Mouse (Mus musculus): Measurements from ENCODE around the gene Ltbp2.
A peak's percentile ranks its signal among the peaks of the same experiment; 100 is the strongest.

Gene Ltbp2

DNA sequence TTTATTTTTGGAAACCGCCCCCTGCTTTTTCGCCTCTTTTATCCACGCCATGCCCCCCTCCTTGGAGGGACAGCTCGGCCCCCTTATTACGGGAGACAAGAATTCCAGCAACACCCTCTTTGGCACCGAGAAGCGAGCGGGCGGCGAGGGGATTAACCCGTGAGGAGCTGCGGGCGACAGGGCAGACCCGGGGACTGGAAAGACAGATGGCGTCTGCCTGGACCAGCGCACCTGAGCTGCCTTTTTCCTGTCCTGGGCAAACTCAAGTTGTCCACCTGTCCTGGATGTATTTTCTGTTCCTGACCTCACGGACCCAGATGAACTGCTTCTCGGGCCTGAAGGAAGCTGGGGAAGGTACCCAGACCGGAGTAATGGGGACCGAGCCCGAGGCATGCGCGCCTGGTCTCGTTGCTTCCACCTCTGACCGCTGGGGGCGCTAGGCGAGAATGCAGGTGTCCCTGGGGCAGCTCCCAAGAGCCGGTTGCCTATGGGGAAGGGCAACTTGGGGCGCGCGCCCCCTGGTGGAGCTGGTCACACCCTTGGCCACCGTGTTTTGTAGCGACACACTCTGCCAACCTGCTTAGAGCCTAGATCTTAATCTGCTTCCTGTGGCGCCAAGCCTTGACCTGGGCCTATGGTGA, at the start of gene Ltbp2:
TSS of gene Ltbp2 (minus strand) at position 52 of the 641 bp plus-strand sequence.
- no peak for DNase-seq (ENCODE audit: low read depth, low spot score)

DNA sequence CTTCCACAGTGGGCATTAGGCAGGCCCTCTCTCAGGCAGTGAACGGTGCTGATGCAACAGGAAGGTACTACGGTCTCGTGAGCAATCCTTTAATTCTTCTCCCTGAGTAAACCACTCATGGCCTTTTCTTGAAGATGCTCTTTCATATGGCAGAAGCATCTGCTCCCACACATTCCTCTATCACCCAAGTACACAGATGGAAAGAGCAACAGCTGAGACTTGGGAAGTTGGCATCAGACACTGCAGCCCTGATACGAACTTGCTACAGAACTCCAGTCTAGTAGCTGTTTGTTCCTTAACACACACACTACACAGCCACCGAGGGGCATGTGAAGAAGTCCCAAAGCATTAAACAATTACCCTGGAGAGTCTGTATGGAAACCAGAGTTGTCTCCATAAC, 48.0 kb upstream of the Ltbp2 start:
- DNase-seq (ENCODE audit: low read depth, low spot score): peak; percentile 46

GRCm38 (mm10) chr12:84921881-84922419, 45.6 kb upstream of the Ltbp2 start:
- DNase-seq (ENCODE audit: low read depth, low spot score): no peak

- no peak for DNase-seq (ENCODE audit: low read depth, low spot score)
Measured at GRCm38 (mm10) chr12:84918809-84919208, 42.5 kb upstream of the Ltbp2 start.

GRCm38 (mm10) chr12:84917799-84918198, 41.5 kb upstream of the Ltbp2 start:
- DNase-seq (ENCODE audit: low read depth, low spot score): no peak

DNA sequence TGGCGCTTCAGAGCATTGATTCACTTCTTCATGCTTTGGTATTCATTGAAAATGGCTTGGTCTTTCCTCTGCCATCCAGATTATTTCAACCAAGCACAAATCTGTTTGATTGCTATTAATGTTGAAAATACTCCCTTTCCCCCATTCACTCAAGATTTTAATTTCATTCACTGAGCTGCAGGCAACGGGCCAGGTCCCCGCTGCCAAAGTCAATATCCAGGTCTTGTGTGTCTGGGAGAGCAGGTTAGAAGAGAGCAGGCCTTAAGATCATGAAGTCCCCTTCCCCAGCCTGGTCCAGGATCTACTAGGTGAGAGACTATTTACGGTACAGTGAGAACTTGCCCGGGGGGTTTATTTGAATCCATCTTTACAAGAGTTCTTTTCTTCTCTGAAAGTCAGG, 38.6 kb upstream of the Ltbp2 start:
- no peak for DNase-seq (ENCODE audit: low read depth, low spot score)

DNA sequence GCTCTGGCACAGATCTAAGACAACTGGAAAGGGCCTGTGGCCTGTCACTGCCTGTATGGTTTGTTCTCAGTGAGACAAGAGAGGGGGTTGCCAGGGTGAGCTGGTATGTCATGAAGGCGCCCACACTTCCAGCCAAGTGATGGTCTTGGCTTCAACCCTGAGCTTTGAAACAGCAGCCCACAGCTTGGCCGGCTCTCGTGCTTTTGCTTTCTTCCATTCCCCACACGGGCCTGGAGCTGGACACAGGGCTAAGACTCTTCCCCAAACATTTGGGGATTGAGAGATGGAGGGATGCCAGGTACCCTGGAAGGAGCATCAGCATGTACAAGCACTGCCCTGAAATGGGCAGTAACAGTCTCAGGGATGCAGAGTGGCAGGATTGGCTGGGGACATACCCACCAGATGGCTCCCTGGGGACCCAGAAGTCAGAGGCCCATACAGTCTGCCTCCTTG, 36.3 kb upstream of the Ltbp2 start:
- no peak for DNase-seq (ENCODE audit: low read depth, low spot score)

GRCm38 (mm10) chr12:84911640-84912039, 35.3 kb upstream of the Ltbp2 start:
- no peak for DNase-seq (ENCODE audit: low read depth, low spot score)

DNA sequence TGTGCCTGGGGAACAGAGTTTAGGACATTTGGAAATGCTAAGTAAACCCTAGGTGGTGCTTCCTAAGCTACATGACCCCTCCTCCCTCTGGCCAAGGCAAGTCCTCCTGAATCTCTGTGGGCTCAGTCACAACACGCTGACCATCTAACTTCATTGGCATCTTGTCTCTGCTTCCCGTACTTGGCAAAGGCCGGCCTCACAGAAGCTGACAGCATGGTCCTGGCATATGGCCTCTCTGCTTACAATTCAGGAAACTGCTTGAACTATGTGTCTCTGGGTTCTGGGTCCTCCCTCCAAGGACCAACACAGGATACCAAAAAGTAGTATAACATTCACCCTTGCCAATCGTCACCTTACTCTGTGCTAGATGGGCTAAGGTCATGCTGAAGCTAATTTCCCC, 33.7 kb upstream of the Ltbp2 start:
- no peak for DNase-seq (ENCODE audit: low read depth, low spot score)

DNA sequence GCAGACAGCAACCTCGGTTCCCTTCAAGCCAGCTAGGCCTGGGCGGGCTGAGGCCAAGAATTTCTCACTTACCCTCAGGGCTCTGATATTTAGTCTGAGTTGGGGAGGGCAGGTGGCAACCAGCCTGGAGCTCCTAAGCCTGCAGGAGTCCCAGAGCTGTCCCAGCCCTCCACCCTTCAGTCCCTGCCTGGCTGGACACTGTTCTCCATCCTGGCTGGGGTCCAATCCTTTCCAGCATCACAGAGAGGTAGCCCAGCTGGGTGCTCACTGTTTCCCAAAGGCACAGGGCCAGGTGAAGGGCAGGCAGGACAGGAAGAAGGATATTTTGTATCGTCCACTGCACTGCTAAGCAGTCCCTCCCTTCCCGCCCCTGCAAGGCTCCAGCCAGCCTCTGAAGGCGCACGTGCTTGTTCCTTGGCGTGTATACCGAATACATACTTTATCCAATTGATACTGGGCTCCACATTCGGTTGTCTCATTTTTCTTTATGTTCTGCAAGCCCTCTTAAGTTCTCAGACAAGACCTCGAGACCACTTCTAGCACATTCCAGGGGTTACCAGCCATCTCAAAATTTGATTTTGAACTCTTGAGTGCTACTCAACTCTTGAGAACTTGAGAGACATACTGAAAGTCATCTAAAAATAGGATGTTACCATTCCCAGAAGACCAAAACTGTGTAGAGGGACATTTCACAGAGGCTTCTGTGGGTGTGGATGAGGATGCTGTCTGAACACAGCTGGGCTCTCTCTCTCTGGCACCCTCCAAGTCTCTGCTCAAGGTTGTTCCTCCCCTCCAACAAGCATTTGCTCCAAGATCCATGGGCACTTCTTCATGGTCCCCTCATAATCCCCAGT, 31.5 kb upstream of the Ltbp2 start:
- no peak for DNase-seq (ENCODE audit: low read depth, low spot score)

GRCm38 (mm10) chr12:84907024-84907626, 30.8 kb upstream of the Ltbp2 start:
- DNase-seq (ENCODE audit: low read depth, low spot score): no peak

- no peak for DNase-seq (ENCODE audit: low read depth, low spot score)
Measured at GRCm38 (mm10) chr12:84904399-84904798, 28.1 kb upstream of the Ltbp2 start.

- DNase-seq (ENCODE audit: low read depth, low spot score): no peak
Measured at GRCm38 (mm10) chr12:84900317-84900716, 24.0 kb upstream of the Ltbp2 start.

GRCm38 (mm10) chr12:84897322-84897721, 21.0 kb upstream of the Ltbp2 start:
- DNase-seq (ENCODE audit: low read depth, low spot score): no peak

- no peak for DNase-seq (ENCODE audit: low read depth, low spot score)
Measured at GRCm38 (mm10) chr12:84896235-84896634, 19.9 kb upstream of the Ltbp2 start.

GRCm38 (mm10) chr12:84893648-84894628, 17.6 kb upstream of the Ltbp2 start:
- DNase-seq (ENCODE audit: low read depth, low spot score): no peak

DNA sequence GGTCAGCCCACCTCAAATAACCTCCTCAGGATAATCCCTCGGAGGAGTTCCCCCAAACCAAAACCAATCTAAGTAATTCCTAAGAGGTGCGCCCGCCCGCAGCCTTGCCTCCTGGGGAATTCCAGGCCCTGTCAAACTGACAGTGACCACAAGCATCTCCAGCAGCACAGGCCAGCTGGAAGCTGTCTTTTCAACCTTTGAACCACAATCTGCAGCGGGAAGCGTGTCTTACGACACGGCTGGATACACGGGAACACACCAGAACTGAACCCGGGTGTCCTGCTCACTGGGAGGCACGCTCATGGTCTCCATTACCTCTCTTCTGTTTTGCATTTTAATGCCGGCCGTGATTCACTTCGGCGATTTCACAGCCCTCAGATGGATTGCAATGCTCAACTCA, 14.0 kb upstream of the Ltbp2 start:
- no peak for DNase-seq (ENCODE audit: low read depth, low spot score)

- DNase-seq (ENCODE audit: low read depth, low spot score): no peak
Measured at GRCm38 (mm10) chr12:84885107-84885876, 9.0 kb upstream of the Ltbp2 start.

GRCm38 (mm10) chr12:84884423-84885076, 8.2 kb upstream of the Ltbp2 start:
- no peak for DNase-seq (ENCODE audit: low read depth, low spot score)

DNA sequence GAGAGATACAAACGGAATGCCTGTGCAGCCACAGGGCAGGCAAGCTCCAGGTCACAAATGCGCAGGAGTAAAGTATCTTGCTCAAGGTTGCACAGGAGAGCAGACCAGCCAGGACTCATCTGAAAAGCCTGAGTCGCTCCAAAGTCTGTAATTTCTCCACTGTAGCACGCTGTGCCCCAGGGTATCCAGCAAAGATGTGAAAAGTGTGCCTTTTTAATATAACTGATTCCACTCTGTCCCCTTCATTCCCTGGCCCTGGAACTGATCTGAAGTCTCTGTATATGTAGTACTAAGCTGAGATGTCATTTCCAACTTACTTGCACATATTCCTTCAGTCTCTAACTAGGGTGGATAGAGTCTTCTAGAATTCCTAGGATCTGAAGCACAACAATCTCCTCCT, 6.5 kb upstream of the Ltbp2 start:
- no peak for DNase-seq (ENCODE audit: low read depth, low spot score)
